Mouse (Mus musculus) embryo, embryonic 11 days (tissue): ENCODE measurements at regions not wholly inside any gene's neighbourhood (a gene's known extent, or its start where the extent isn't known, plus 50 kb on each side); places are given as distances from the start of the nearest gene placed in this dataset.

Source experiments
- DNase-seq: peaks from one replicate; pipeline ENCODE4 v3.0.0-alpha.2; 2015

- no peak for DNase-seq
These were observed 75.3 kb upstream of the Ccn2 start for GRCm38 (mm10) chr10:24519795-24520512.

DNA sequence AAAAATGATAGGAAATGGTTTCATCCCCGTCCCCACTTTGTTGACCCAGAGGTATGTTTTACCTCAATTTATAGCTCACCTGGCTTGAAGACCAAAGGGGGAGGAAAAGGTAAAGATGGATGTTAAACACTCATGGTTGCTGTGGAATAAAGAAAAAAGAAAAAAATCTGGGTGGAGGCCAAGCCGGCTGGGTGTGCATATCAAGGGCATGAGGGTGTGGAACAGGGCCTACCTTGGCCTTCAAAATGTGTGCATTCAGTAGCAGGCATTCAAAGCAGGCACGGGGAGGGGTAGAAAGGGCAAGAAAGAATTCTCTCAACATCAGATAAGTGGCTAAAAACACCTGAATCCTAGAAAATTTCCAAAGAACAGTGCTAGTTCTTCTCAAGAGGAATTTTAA is 74.7 kb upstream of the Ccn2 start:
- no peak for DNase-seq

DNA sequence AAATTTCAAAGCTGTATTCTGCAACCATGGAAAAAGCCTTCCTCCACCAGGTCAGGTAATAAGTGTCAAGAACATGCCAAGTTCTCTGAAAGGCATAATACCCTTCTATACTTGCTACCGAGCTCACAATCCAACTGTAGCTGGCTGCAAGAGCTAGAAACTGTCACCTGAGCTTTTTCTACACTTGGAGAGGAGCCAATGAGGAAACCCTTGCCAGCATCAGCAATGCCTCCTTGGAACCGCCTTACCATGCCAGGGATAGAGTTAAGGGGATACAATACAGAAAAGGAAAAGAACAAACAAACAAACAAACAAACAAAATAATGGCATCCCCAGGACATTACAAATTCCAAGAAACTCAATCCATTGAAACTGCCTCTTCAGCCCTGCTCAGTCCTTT is 62.5 kb upstream of the Ccn2 start:
- no peak for DNase-seq

GRCm38 (mm10) chr10:24534901-24535300 is 60.3 kb upstream of the Ccn2 start:
- DNase-seq = no peak

GRCm38 (mm10) chr10:24535461-24535860 is 59.8 kb upstream of the Ccn2 start:
- no peak for DNase-seq

DNA sequence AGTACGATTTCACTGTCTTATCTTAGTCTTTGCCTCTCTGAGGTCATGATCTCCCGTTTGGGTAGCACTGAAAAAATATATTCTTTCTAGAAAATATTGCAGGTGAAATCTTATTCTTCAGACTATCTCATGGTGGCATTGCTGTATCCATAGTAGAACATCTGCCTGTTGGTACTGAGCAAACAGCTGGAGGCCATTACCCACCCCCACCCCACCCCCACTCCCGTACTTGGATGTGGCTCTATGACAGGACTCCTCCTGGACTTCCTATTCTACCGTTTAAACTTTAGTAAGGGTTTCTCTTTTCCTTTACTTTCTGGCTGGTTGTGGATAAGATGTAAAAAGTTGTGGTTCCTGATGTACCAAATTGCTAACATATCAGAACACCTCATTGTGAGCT is 53.3 kb upstream of the Ccn2 start:
- DNase-seq = no peak
